Mouse (Mus musculus): ENCODE results near the gene Rnf141.

The Rnf141 gene

GRCm38 (mm10) chr7:110843916-110844874, at the start of gene Rnf141:
Gene Rnf141, minus strand, starts transcription at chr7:110844457.
- peak; percentile 96 for DNase-seq

- DNase-seq, result no peak
Observed at GRCm38 (mm10) chr7:110891501-110891986, 47.3 kb upstream of the Rnf141 start.

GRCm38 (mm10) chr7:110881746-110882333, 37.6 kb upstream of the Rnf141 start:
- no peak for DNase-seq

GRCm38 (mm10) chr7:110878028-110878427, 33.8 kb upstream of the Rnf141 start:
- no peak for DNase-seq

- DNase-seq, result no peak
Observed at GRCm38 (mm10) chr7:110876965-110877364, 32.7 kb upstream of the Rnf141 start.

GRCm38 (mm10) chr7:110868807-110869206, 24.6 kb upstream of the Rnf141 start:
- no peak for DNase-seq

- no peak for DNase-seq
Observed at GRCm38 (mm10) chr7:110867116-110867515, 22.9 kb upstream of the Rnf141 start.

- DNase-seq, result no peak
Observed at GRCm38 (mm10) chr7:110866021-110866420, 21.8 kb upstream of the Rnf141 start.

- DNase-seq, result no peak
Observed at GRCm38 (mm10) chr7:110865570-110865969, 21.3 kb upstream of the Rnf141 start.

GRCm38 (mm10) chr7:110865038-110865437, 20.8 kb upstream of the Rnf141 start:
- no peak for DNase-seq

GRCm38 (mm10) chr7:110862751-110863289, 18.6 kb upstream of the Rnf141 start, which contains the start of gene Lyve1:
Gene Lyve1, minus strand, starts transcription at chr7:110863239.
- DNase-seq, result no peak

- DNase-seq, result no peak
Observed at GRCm38 (mm10) chr7:110860129-110860528, 15.9 kb upstream of the Rnf141 start.

GRCm38 (mm10) chr7:110855604-110856003, 11.3 kb upstream of the Rnf141 start:
- no peak for DNase-seq

- DNase-seq, result no peak
Observed at GRCm38 (mm10) chr7:110854927-110855546, 10.8 kb upstream of the Rnf141 start.

- DNase-seq, result no peak
Observed at GRCm38 (mm10) chr7:110854519-110854918, 10.3 kb upstream of the Rnf141 start.

GRCm38 (mm10) chr7:110853611-110854010, 9.4 kb upstream of the Rnf141 start:
- no peak for DNase-seq

- DNase-seq, result no peak
Observed at GRCm38 (mm10) chr7:110851541-110852203, 7.4 kb upstream of the Rnf141 start.

- no peak for DNase-seq
Observed at GRCm38 (mm10) chr7:110848371-110848770, 4.1 kb upstream of the Rnf141 start.

GRCm38 (mm10) chr7:110847321-110847720, 3.1 kb upstream of the Rnf141 start:
- DNase-seq, result no peak

- DNase-seq, result no peak
Observed at GRCm38 (mm10) chr7:110840332-110840731, 3.9 kb downstream of the Rnf141 start.

- no peak for DNase-seq
Observed at GRCm38 (mm10) chr7:110834522-110834921, 9.7 kb downstream of the Rnf141 start.

- no peak for DNase-seq
Observed at GRCm38 (mm10) chr7:110834018-110834417, 10.2 kb downstream of the Rnf141 start.

- no peak for DNase-seq
Observed at GRCm38 (mm10) chr7:110833024-110833423, 11.2 kb downstream of the Rnf141 start.

All from thymus, postnatal 14 days (tissue).